Mouse (Mus musculus) liver, embryonic 11.5 days (tissue): ENCODE measurements around the gene Nagpa. TPM values are rescaled to one million over a fixed set of nuclear protein-coding genes. Genes with fewer than 3 reads are reported as not detected.

Experiments
- ATAC-seq: fragments of 200-750 bp; cut with Nextera tagmentation; replicated peaks from 2 replicates; pipeline ENCODE4 v1.8.0; 2017; ENCODE audit warnings: moderate number of reproducible peaks, mild to moderate bottlenecking, moderate TSS enrichment, moderate library complexity; ENCODE audit not compliant: low FRiP score
- DNase-seq: peaks from one replicate; pipeline ENCODE4 v3.0.0-alpha.2; 2017; ENCODE audit warnings: low spot score
- H3K27ac ChIP-seq: fragments of 300-500 bp; sonication (generic); 2 replicates; pipeline ENCODE4 v1.5.1; 2014; ENCODE audit warnings: mild to moderate bottlenecking, low read depth, low read length, control low read depth
- H3K27me3 ChIP-seq: fragments of 300-500 bp; sonication (generic); replicated peaks from 2 replicates; pipeline ENCODE4 v1.6.1; 2014; ENCODE audit warnings: low read length, mixed read lengths; ENCODE audit not compliant: control insufficient read depth, insufficient read depth
- H3K36me3 ChIP-seq: fragments of 300-500 bp; sonication (generic); 2 replicates; pipeline ENCODE4 v1.6.1; 2014; ENCODE audit warnings: mild to moderate bottlenecking, low read length, moderate library complexity, mixed read lengths; ENCODE audit not compliant: control insufficient read depth, insufficient read depth
- H3K4me1 ChIP-seq: fragments of 300-500 bp; sonication (generic); replicated peaks from 2 replicates; pipeline ENCODE4 v1.6.1; 2014; ENCODE audit warnings: low read length, mixed read lengths; ENCODE audit not compliant: control insufficient read depth, insufficient read depth
- H3K4me2 ChIP-seq: fragments of 300-500 bp; sonication (generic); 2 replicates; pipeline ENCODE4 v1.6.1; 2014; ENCODE audit warnings: mild to moderate bottlenecking, control low read depth, moderate library complexity
- H3K4me3 ChIP-seq: fragments of 300-500 bp; sonication (generic); 2 replicates; pipeline ENCODE4 v1.5.1; 2014; ENCODE audit warnings: low read depth, low read length, control low read depth
- H3K9ac ChIP-seq: fragments of 300-500 bp; sonication (generic); 2 replicates; pipeline ENCODE4 v1.6.1; 2014; ENCODE audit warnings: low read depth, low read length, control low read depth
- H3K9me3 ChIP-seq: fragments of 300-500 bp; sonication (generic); 2 replicates; pipeline ENCODE4 v1.6.1; 2016; ENCODE audit warnings: low read length, inconsistent platforms, mixed read lengths; ENCODE audit not compliant: control insufficient read depth
- WGBS: fragments of 180-500 bp; shearing (Covaris S2); extraction: QIAGEN DNeasy Blood & Tissue Kit; methylation state at CpG from one replicate; pipeline ENCODE4 v1.1.7; 2014; 5-methylcytosine and 5-hydroxymethylcytosine counted together
- microRNA-seq: library from miRNA; unstranded; fragments of <30 nt; microRNA quantifications from one replicate; pipeline ENCODE4, GENCODE M21; 2017; ENCODE audit warnings: borderline number of aligned reads
- polyA plus RNA-seq: library from polyadenylated mRNA; unstranded; fragments of >200 nt; fragmentation: Nextera tagmentation; extraction: Ambion mirVana; gene quantifications from 2 replicates; pipeline ENCODE4 v1.2.1, GENCODE M21; 2014

Nagpa gene
- polyA plus RNA-seq, 1 experiment from 2014 or later: 29.2 TPM

GRCm38 (mm10) chr16:5155014-5155413 lies 48.8 kb downstream of the Nagpa start:
- Histone ChIP-seq H3K4me2 (no peak overlapping the region), H3K4me3 (no peak overlapping the region), H3K27me3 (0 out of 2 replicates have a peak, but pooled peaks cover 2% of the 10 kb centered on the region), H3K9me3 (no peaks in the 10 kb centered on the region), H3K36me3 (no peaks in the 10 kb centered on the region), H3K4me1 (no peaks in the 10 kb centered on the region), H3K27ac (no peak overlapping the region), H3K9ac (no peak overlapping the region)
- whole genome bisulfite sequencing: 58% methylated on average over 3 of the region's 3 CpGs
- ATAC-seq: no peak
- no peak for DNase-seq

GRCm38 (mm10) chr16:5153299-5154026 lies 50.3 kb downstream of the Nagpa start:
- no peaks in the 10 kb centered on the region for H3K36me3 ChIP-seq

GRCm38 (mm10) chr16:5150544-5150943 lies 53.3 kb downstream of the Nagpa start:
- Histone ChIP-seq H3K4me2 (no peak overlapping the region), H3K27me3 (peaks cover 6% of the 10 kb centered on the region; the same call in 1 of the 2 replicates), H3K9ac (no peak overlapping the region), H3K9me3 (no peaks in the 10 kb centered on the region), H3K36me3 (no peaks in the 10 kb centered on the region), H3K27ac (no peak overlapping the region), H3K4me1 (peaks cover 4% of the 10 kb centered on the region), H3K4me3 (no peak overlapping the region)
- 78% methylated on average over 10 of the region's 10 CpGs for WGBS
- ATAC-seq: no peak
- no peak for DNase-seq

More at GRCm38 (mm10) chr16:5153299-5154026, 50.3 kb downstream of the Nagpa start:
- H3K4me1 ChIP-seq: no peaks in the 10 kb centered on the region
- H3K4me2 ChIP-seq: no peak overlapping the region
- H3K9ac ChIP-seq: no peak overlapping the region
- no peak overlapping the region for H3K4me3 ChIP-seq
- H3K9me3 ChIP-seq: no peaks in the 10 kb centered on the region
- no peak overlapping the region for H3K27ac ChIP-seq
- ATAC-seq (no peak), DNase-seq (no peak)
- H3K27me3 ChIP-seq: 0 out of 2 replicates have a peak, but pooled peaks cover 2% of the 10 kb centered on the region
- WGBS: 65% methylated on average over 6 of the region's 6 CpGs

GRCm38 (mm10) chr16:5147037-5147385 lies 56.8 kb downstream of the Nagpa start, which contains the start of gene Sec14l5:
Gene Sec14l5 (plus strand): TSS chr16:5147109.
- Histone ChIP-seq H3K9ac (no peak within 1 kb of the TSS), H3K27me3 (peaks cover 6% of the 10 kb centered on the region; the same call in 1 of the 2 replicates), H3K4me1 (peaks cover 4% of the 10 kb centered on the region), H3K36me3 (no peaks in the 10 kb centered on the region), H3K9me3 (no peaks in the 10 kb centered on the region), H3K4me2 (peak within 1 kb of the TSS; percentile 74), H3K4me3 (peak within 1 kb of the TSS; percentile 43), H3K27ac (no peak within 1 kb of the TSS)
- DNase-seq (no peak), ATAC-seq (peak; percentile 26; the same call in 1 of the 2 replicates)
- WGBS: 19% methylated on average over 13 of the region's 13 CpGs

GRCm38 (mm10) chr16:5146367-5147036 lies 57.3 kb downstream of the Nagpa start:
- no peaks in the 10 kb centered on the region for H3K9me3 ChIP-seq

GRCm38 (mm10) chr16:5145570-5145969 lies 58.2 kb downstream of the Nagpa start:
- Histone ChIP-seq H3K4me3 (no peak overlapping the region), H3K27me3 (peaks cover 6% of the 10 kb centered on the region; the same call in 1 of the 2 replicates), H3K9ac (no peak overlapping the region), H3K4me2 (peak overlapping the region; percentile 74; the same call in 1 of the 2 replicates), H3K9me3 (no peaks in the 10 kb centered on the region), H3K4me1 (peaks cover 4% of the 10 kb centered on the region), H3K36me3 (no peaks in the 10 kb centered on the region), H3K27ac (no peak overlapping the region)
- DNase-seq (peak; percentile 60), ATAC-seq (peak; percentile 27; the same call in 1 of the 2 replicates)
- under 1% methylated on average over 7 of the region's 7 CpGs for WGBS

More at GRCm38 (mm10) chr16:5146367-5147036, 57.3 kb downstream of the Nagpa start:
- DNase-seq: peak; percentile 82
- H3K4me2 ChIP-seq: peak overlapping the region; percentile 74
- peaks cover 6% of the 10 kb centered on the region; the same call in 1 of the 2 replicates for H3K27me3 ChIP-seq
- H3K9ac ChIP-seq: no peak overlapping the region
- no peak overlapping the region for H3K27ac ChIP-seq
- peak; percentile 91 for ATAC-seq
- no peaks in the 10 kb centered on the region for H3K36me3 ChIP-seq
- 2% methylated on average over 26 of the region's 26 CpGs for WGBS
- H3K4me3 ChIP-seq: peak overlapping the region; percentile 43
- peaks cover 4% of the 10 kb centered on the region for H3K4me1 ChIP-seq

Small RNA genes within 50 kb of the gene (microRNA-seq; reads per million reads assigned to microRNA genes)
- gene Gm23689 (not detected), gene Gm26095 (not detected), gene Mir6364 (not detected)

Other genes with a start within 250 kb of the Nagpa start
- gene Anks3, start 239.8 kb downstream of the Nagpa start, polyA plus RNA-seq: 28.1 and 30.0 TPM in 2 replicates
- not detected in 2 replicates for gene Sept12, start 206.2 kb downstream of the Nagpa start, polyA plus RNA-seq
- gene Smim22, start 196.7 kb downstream of the Nagpa start, polyA plus RNA-seq: 4.3 and 4.8 TPM in 2 replicates
- gene Rogdi, start 190.5 kb downstream of the Nagpa start, polyA plus RNA-seq: 65.2 and 65.9 TPM in 2 replicates
- gene Glyr1, start 154.1 kb downstream of the Nagpa start, polyA plus RNA-seq: 84.8 and 96.2 TPM in 2 replicates
- 17.2 and 19.2 TPM in 2 replicates for gene Ubn1, start 154.0 kb downstream of the Nagpa start, polyA plus RNA-seq
- 0.83 and 1.1 TPM in 2 replicates for gene Ppl, start 71.6 kb downstream of the Nagpa start, polyA plus RNA-seq
- not detected in 2 replicates for gene Sec14l5, start 56.9 kb downstream of the Nagpa start, polyA plus RNA-seq
- gene AU021092, start 18.3 kb upstream of the Nagpa start, polyA plus RNA-seq: 0.27 and 0.65 TPM in 2 replicates
- 25.8 and 31.5 TPM in 2 replicates for gene Alg1, start 29.6 kb upstream of the Nagpa start, polyA plus RNA-seq
- 31.5 and 31.6 TPM in 2 replicates for gene Eef2kmt, start 52.0 kb upstream of the Nagpa start, polyA plus RNA-seq